Mouse (Mus musculus): ENCODE measurements around the gene Mllt3. TPM values are rescaled to one million over a fixed set of nuclear protein-coding genes. Genes with fewer than 3 reads are reported as not detected.

The Mllt3 gene
- 120 TPM for polyA plus RNA-seq (2017; shearing (Covaris generic))

GRCm38 (mm10) chr4:88033216-88033653 is at the start of gene Mllt3:
Mllt3 (minus strand) TSS chr4:88033364.

Other genes with a start within 250 kb of the Mllt3 start
- 25.5 TPM for gene Focad, start 61.3 kb upstream of the Mllt3 start, polyA plus RNA-seq (2017; shearing (Covaris generic))

Measured in inflammation-experienced regulatory T-cells, adult 16 weeks (primary cell).